Mouse (Mus musculus) heart, embryonic 13.5 days (tissue): ENCODE results near the gene Rasl12. TPM values are rescaled to one million over a fixed set of nuclear protein-coding genes. Genes with fewer than 3 reads are reported as not detected.

ENCODE experiments used
- ATAC-seq: fragments of 200-750 bp; cut with Nextera tagmentation; 2 replicates; pipeline ENCODE4 v1.8.0; 2017; ENCODE audit warnings: moderate TSS enrichment; ENCODE audit not compliant: insufficient number of reproducible peaks, low FRiP score, low TSS enrichment; ENCODE audit errors: extremely low read depth
- H3K27ac ChIP-seq: fragments of 300-500 bp; sonication (generic); replicated peaks from 2 replicates; pipeline ENCODE4 v1.5.1; 2015; ENCODE audit warnings: moderate library complexity, mild to moderate bottlenecking, inconsistent platforms
- H3K27me3 ChIP-seq: fragments of 300-500 bp; sonication (generic); replicated peaks from 2 replicates; pipeline ENCODE4 v1.6.1; 2015; ENCODE audit warnings: mild to moderate bottlenecking, inconsistent platforms
- H3K36me3 ChIP-seq: fragments of 300-500 bp; sonication (generic); 2 replicates; pipeline ENCODE4 v1.6.1; 2015; ENCODE audit warnings: mild to moderate bottlenecking, inconsistent platforms
- H3K4me1 ChIP-seq: fragments of 300-500 bp; sonication (generic); 2 replicates; pipeline ENCODE4 v1.6.1; 2015; ENCODE audit warnings: inconsistent platforms
- H3K4me2 ChIP-seq: fragments of 300-500 bp; sonication (generic); 2 replicates; pipeline ENCODE4 v1.6.1; 2015; ENCODE audit warnings: inconsistent platforms, mild to moderate bottlenecking, moderate library complexity
- H3K4me3 ChIP-seq: fragments of 300-500 bp; sonication (generic); 2 replicates; pipeline ENCODE4 v1.5.1; 2015; ENCODE audit warnings: moderate library complexity, mild to moderate bottlenecking, inconsistent platforms
- H3K9ac ChIP-seq: fragments of 300-500 bp; sonication (generic); 2 replicates; pipeline ENCODE4 v1.6.1; 2015; ENCODE audit warnings: inconsistent platforms, mild to moderate bottlenecking, moderate library complexity
- H3K9me3 ChIP-seq: fragments of 300-500 bp; sonication (generic); 2 replicates; pipeline ENCODE4 v1.6.1; 2016; ENCODE audit warnings: inconsistent platforms
- WGBS: fragments of 180-500 bp; shearing (Covaris S2); methylation state at CpG from one replicate; pipeline ENCODE4 v1.1.7; 2015; ENCODE audit warnings: mixed read lengths; 5-methylcytosine and 5-hydroxymethylcytosine counted together
- polyA plus RNA-seq: library from polyadenylated mRNA; unstranded; fragments of >200 nt; fragmentation: Nextera tagmentation; extraction: Ambion mirVana; gene quantifications from 2 replicates; pipeline ENCODE4 v1.2.1, GENCODE M21; 2015

Rasl12 gene
- polyA plus RNA-seq, 1 experiment from 2014 or later: 5.0 TPM

DNA sequence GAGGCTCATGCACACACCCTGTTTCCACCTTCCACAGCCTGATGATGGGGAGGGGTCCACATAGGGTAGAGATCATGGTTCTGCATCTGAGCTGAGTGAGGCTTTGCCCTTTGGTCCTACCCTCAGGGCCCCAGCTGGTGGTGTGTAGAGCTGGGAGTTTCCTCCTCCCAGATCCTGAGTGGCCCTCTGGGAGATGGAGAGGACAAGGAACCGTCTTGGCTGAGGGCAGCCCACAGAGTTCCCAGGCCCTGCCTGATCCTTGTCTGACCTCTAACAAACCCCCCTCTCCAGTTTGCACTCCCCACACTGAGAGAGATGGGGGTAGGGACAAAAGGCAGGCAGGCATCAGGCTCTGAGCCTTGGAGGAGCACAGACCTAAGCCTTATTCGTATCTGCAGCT lies 3.9 kb upstream of the Rasl12 start:
- Histone ChIP-seq H3K9me3 (no peaks in the 10 kb centered on the region), H3K36me3 (no peaks in the 10 kb centered on the region), H3K9ac (no peak overlapping the region), H3K4me2 (no peak overlapping the region), H3K4me3 (no peak overlapping the region), H3K27ac (no peak overlapping the region), H3K4me1 (peaks cover 29% of the 10 kb centered on the region), H3K27me3 (peaks cover 48% of the 10 kb centered on the region)
- ATAC-seq: no peak
- WGBS: 67% methylated on average over 2 of the region's 2 CpGs

DNA sequence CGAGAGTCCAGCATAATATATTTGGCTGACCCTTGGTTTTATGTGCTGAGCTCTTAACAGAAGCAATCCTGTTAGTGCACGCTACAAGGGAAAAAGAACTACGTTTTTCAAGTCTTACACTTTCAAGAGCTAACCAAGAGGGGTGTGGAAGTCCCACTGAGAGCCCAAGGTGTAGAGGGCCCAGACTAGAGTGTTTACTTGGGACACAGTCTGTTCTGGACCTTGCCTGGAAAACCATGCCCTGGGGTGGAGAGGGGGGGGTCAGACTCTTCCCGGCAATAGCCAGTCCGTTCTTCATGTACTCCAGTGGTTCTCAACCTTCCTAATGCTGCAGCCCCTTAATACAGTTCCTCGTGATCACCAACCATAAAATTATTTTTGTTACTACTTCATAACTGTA lies 1.6 kb downstream of the Rasl12 start:
- no peaks in the 10 kb centered on the region for H3K9me3 ChIP-seq
- ATAC-seq: no peak
- peaks cover 20% of the 10 kb centered on the region for H3K4me1 ChIP-seq
- no peak overlapping the region for H3K4me2 ChIP-seq
- no peak overlapping the region for H3K27ac ChIP-seq
- H3K36me3 ChIP-seq: no peaks in the 10 kb centered on the region
- H3K9ac ChIP-seq: no peak overlapping the region
- 78% methylated on average over 6 of the region's 6 CpGs for WGBS
- peaks cover 21% of the 10 kb centered on the region; the same call in 1 of the 2 replicates for H3K27me3 ChIP-seq
- H3K4me3 ChIP-seq: no peak overlapping the region

DNA sequence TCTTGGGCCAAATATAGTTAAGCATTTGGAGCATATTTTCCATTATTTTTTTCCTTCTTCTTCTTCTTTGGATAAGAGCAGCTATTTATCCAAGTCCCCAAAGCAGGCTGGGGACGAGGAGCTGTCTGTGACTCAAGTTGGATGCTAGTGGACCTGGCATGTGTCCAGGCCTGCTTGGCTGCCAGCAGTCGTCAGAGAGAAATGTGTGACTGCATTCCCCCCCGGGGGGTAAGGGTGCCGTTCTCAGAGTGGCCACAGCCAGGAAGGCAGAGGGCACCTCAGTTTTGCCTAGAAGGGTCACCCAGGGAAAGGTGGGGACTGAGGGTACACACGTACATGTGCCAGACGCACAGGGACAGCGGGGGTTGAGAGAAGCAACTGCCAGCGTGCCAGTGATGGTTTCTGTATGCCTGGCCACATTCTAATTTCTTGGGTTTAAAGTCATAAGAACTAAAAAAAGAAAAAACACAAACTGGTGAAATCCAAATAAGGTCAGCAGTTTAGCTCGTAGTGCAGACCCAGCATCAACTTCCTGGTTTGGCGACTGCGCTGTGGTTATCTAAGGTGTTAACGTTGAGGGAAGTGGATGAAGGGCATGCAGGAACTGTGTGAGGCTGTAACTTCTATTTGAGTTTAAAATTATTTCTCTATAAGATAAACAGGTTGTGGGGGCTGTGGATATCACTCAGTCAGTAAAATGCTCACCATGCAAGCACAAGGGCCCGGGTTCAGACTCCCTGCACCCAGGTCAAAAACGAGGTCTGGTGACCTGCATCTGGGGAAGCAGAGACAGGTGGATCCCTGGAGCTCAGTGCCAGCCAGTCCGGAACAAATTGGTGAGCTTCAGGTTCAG lies 6.3 kb downstream of the Rasl12 start:
- 0 out of 2 replicates have a peak, but pooled peaks cover 8% of the 10 kb centered on the region for H3K27me3 ChIP-seq
- H3K27ac ChIP-seq: peak overlapping the region; percentile 37; the same call in 1 of the 2 replicates
- peaks cover 14% of the 10 kb centered on the region for H3K4me1 ChIP-seq
- WGBS: 46% methylated on average over 15 of the region's 15 CpGs
- ATAC-seq: no peak
- no peaks in the 10 kb centered on the region for H3K36me3 ChIP-seq
- H3K9ac ChIP-seq: 0 out of 2 replicates have a peak overlapping the region, but pooled peaks have one; percentile 28
- H3K4me3 ChIP-seq: no peak overlapping the region; the same call in 1 of the 2 replicates
- no peaks in the 10 kb centered on the region for H3K9me3 ChIP-seq
- H3K4me2 ChIP-seq: peak overlapping the region; percentile 58

DNA sequence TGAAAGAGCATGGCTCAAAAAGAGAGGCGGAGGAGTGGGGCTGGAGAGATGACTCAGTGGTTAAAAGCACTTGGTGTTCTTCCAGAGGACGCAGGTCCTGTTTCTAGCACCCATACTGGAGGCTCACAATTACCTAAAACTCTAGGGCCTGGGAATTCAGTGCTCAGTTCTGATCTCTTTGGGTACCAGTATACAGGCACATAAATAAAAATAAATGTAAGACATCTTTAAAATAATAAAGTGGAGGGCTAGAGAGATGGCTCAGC lies 6.8 kb downstream of the Rasl12 start:
- WGBS: 87% methylated on average over 2 of the region's 2 CpGs
- H3K9ac ChIP-seq: no peak overlapping the region
- peaks cover 14% of the 10 kb centered on the region for H3K4me1 ChIP-seq
- H3K27me3 ChIP-seq: 0 out of 2 replicates have a peak, but pooled peaks cover 8% of the 10 kb centered on the region
- ATAC-seq: no peak
- H3K36me3 ChIP-seq: no peaks in the 10 kb centered on the region
- no peaks in the 10 kb centered on the region for H3K9me3 ChIP-seq
- H3K27ac ChIP-seq: peak overlapping the region; percentile 37; the same call in 1 of the 2 replicates
- no peak overlapping the region for H3K4me3 ChIP-seq
- no peak overlapping the region for H3K4me2 ChIP-seq

DNA sequence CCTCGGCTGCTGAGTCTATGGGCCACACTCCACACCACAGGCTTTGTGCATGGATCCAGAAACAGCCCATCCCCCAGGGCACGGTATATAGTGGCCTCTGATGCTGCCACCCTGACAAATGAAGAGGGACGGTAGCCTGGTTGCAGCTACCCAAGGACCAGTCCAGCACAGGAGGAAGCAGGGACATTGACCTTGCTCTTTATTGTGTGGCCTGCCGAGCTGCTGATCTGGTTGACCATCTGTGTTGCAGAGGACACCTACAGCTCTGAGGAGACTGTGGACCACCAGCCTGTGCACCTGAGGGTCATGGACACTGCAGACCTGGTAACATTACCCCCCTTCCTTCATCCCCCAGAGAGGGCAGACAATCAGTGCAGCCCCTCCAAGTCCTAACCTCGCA lies 9.0 kb downstream of the Rasl12 start:
- Histone ChIP-seq H3K9me3 (no peaks in the 10 kb centered on the region), H3K4me2 (no peak overlapping the region), H3K27ac (no peak overlapping the region), H3K9ac (no peak overlapping the region), H3K4me3 (no peak overlapping the region), H3K36me3 (0 out of 2 replicates have a peak, but pooled peaks cover 3% of the 10 kb centered on the region), H3K27me3 (no peaks in the 10 kb centered on the region), H3K4me1 (peaks cover 14% of the 10 kb centered on the region)
- ATAC-seq: no peak
- WGBS: 71% methylated on average over 5 of the region's 5 CpGs

DNA sequence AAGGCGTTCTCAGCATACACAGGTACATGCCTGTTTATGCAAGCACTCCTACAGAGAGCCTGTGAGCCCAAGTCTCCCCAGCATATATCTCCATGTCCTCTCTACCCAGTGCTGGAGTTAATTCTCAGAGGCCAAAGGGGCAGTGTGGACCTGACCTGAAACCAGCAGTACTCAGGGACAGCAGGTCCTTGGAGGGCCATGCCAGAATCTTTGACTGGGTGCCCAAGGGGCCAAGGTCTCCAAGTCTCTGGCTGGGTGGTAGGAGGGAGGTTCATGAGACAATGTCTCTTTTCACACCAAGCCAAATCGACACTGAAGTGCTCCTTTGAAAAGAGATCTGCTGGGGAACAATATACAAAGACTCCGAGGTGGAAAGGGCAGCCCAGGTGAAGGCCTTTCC lies 9.6 kb downstream of the Rasl12 start:
- Histone ChIP-seq H3K4me2 (no peak overlapping the region), H3K9ac (no peak overlapping the region), H3K9me3 (no peaks in the 10 kb centered on the region), H3K27ac (no peak overlapping the region), H3K4me1 (peaks cover 14% of the 10 kb centered on the region), H3K27me3 (no peaks in the 10 kb centered on the region), H3K4me3 (no peak overlapping the region), H3K36me3 (0 out of 2 replicates have a peak, but pooled peaks cover 3% of the 10 kb centered on the region)
- 69% methylated on average over 3 of the region's 3 CpGs for WGBS
- ATAC-seq: no peak

DNA sequence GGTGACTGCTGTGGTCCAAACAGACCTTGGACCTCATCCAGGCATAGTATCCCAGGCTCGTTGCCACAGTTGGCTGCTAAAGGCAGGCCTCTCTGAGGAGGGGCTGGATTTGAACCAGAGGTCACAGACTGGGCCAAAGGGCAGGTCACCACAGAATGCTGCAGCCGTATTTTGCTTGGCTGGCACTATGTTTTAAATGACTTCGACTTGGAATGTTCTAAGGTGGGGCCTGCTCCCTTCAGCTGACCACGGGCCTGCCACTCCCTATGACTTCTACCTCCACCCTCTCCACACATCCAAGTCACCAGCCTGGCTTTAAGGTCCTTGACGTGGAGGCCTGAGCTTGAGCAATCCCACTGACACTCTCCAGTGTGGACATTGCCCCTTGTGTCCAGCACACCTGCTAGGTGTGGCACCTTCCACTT lies 10.6 kb downstream of the Rasl12 start:
- Histone ChIP-seq H3K9me3 (no peaks in the 10 kb centered on the region), H3K27me3 (0 out of 2 replicates have a peak, but pooled peaks cover 1% of the 10 kb centered on the region), H3K4me2 (no peak overlapping the region), H3K36me3 (0 out of 2 replicates have a peak, but pooled peaks cover 3% of the 10 kb centered on the region), H3K4me1 (peaks cover 12% of the 10 kb centered on the region), H3K9ac (no peak overlapping the region), H3K27ac (no peak overlapping the region), H3K4me3 (no peak overlapping the region)
- WGBS: 67% methylated on average over 5 of the region's 5 CpGs
- no peak for ATAC-seq

DNA sequence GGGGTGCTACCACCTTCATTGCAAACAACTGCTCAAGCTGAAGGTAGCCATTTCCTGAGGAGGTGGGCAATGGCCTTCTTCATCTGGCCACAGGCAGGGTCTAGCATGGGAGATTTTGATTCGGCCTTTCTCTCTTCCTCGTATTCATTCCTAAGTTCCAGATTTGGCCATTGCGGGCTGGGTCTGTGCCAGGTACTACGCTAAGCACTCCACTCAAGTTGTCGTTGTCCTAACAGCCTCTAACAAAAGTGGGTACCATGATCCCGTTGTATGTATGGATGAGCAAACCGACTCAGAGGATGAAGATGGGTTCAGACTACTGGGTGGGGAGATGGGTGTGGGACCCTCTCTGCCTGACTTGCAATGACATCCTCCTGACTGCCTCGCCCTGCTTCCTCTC lies 12.1 kb downstream of the Rasl12 start:
- no peak overlapping the region for H3K27ac ChIP-seq
- 0 out of 2 replicates have a peak, but pooled peaks cover 3% of the 10 kb centered on the region for H3K27me3 ChIP-seq
- H3K4me2 ChIP-seq: no peak overlapping the region
- no peaks in the 10 kb centered on the region for H3K4me1 ChIP-seq
- no peaks in the 10 kb centered on the region for H3K9me3 ChIP-seq
- no peak overlapping the region for H3K4me3 ChIP-seq
- ATAC-seq: no peak
- 0 out of 2 replicates have a peak, but pooled peaks cover 3% of the 10 kb centered on the region for H3K36me3 ChIP-seq
- H3K9ac ChIP-seq: no peak overlapping the region
- 90% methylated on average over 8 of the region's 8 CpGs for WGBS

DNA sequence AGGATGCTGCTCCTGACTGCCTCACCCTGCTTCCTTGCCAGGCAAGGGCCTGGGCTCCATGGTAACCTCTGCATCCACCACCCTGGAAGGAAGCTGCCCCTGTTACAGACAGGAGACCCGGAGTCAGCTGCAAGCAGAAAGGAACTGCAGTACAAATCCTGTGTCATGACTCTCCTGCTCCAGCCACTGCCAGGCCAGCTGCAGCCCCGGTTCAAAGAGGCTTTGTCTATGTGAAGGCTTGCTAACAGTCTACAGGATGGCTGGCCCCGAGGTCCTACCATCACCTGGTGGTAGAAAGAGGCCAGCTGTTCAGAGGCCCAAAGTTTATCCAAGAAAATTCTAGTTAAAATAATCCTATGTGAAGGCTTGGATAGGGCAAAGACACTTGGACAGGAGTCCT lies 13.0 kb downstream of the Rasl12 start:
- Histone ChIP-seq H3K4me1 (no peaks in the 10 kb centered on the region), H3K27me3 (peaks cover 3% of the 10 kb centered on the region; the same call in 1 of the 2 replicates), H3K36me3 (0 out of 2 replicates have a peak, but pooled peaks cover 3% of the 10 kb centered on the region), H3K4me3 (no peak overlapping the region), H3K27ac (no peak overlapping the region), H3K4me2 (no peak overlapping the region), H3K9ac (no peak overlapping the region), H3K9me3 (no peaks in the 10 kb centered on the region)
- no peak for ATAC-seq
- WGBS: 55% methylated on average over 3 of the region's 3 CpGs

DNA sequence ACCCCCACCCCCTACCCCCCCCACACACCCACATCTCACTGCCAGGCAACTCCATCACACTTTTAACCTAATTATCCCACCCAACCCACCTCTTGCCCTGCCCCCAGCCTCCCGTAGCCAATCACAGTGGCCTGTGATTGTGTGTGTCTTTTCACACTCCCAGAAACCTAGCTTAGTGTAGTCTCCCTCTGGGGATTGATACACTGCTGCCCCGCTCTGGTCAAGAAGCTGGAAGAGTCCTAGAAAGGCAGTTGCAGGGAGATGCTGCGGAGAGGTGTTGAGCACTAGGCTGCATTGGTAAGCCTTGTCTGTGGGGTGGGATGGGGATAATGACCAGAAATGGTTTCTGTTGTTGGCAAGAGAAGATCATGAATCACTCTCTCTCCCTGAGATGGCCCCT lies 19.4 kb downstream of the Rasl12 start:
- 34% methylated on average over 3 of the region's 3 CpGs for WGBS
- Histone ChIP-seq H3K36me3 (no peaks in the 10 kb centered on the region), H3K4me3 (no peak overlapping the region), H3K9me3 (no peaks in the 10 kb centered on the region), H3K27ac (no peak overlapping the region), H3K9ac (no peak overlapping the region), H3K4me2 (no peak overlapping the region), H3K4me1 (no peaks in the 10 kb centered on the region), H3K27me3 (peaks cover 3% of the 10 kb centered on the region; the same call in 1 of the 2 replicates)
- ATAC-seq: no peak

DNA sequence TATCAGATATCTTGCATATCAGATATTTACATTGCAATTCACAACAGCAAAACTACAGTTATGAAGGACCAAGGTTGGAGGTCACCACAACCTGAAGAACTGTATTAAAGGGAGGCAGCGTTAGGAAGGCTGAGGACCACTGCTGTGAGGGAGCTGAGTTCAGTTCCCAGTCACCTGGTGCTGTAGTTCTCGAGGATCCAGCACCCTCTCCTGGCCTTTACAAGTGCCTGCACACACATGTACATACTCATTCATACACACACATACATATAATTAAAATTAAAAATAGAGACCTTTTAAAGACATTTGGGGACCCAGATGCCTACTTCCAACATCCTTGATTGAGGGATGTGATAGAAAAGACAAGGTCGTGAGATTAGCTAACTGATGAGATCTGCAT lies 21.3 kb downstream of the Rasl12 start:
- Histone ChIP-seq H3K9me3 (no peaks in the 10 kb centered on the region), H3K4me2 (no peak overlapping the region), H3K9ac (no peak overlapping the region), H3K27ac (no peak overlapping the region), H3K4me3 (no peak overlapping the region), H3K27me3 (no peaks in the 10 kb centered on the region; the same call in 1 of the 2 replicates), H3K4me1 (no peaks in the 10 kb centered on the region), H3K36me3 (no peaks in the 10 kb centered on the region)
- WGBS: 63% methylated on average over 3 of the region's 3 CpGs
- no peak for ATAC-seq
